Mouse (Mus musculus) liver, embryonic 14.5 days (tissue): ENCODE measurements around the gene Olfr734. TPM values are rescaled to one million over a fixed set of nuclear protein-coding genes. Genes with fewer than 3 reads are reported as not detected.

Experiments used
- ATAC-seq: fragments of 200-750 bp; cut with Nextera tagmentation; 2 replicates; pipeline ENCODE4 v1.8.0; 2017; ENCODE audit warnings: moderate number of reproducible peaks, mild to moderate bottlenecking, moderate library complexity; ENCODE audit not compliant: insufficient read depth
- DNase-seq, 3 experiments: peaks; one replicate each; pipeline ENCODE4 v3.0.0-alpha.2; 2012 to 2013; ENCODE audit warnings: low read depth in 3 of 3, low spot score in 3 of 3
- H3K27ac ChIP-seq: fragments of 300-500 bp; sonication (generic); 2 replicates; pipeline ENCODE4 v1.5.1; 2014; ENCODE audit warnings: moderate library complexity, mild to moderate bottlenecking, control low read depth, inconsistent platforms
- H3K27me3 ChIP-seq: fragments of 300-500 bp; sonication (generic); 2 replicates; pipeline ENCODE4 v1.6.1; 2014; ENCODE audit warnings: mild to moderate bottlenecking, low read length, moderate library complexity; ENCODE audit not compliant: control insufficient read depth, insufficient read depth
- H3K36me3 ChIP-seq: fragments of 300-500 bp; sonication (generic); replicated peaks from 2 replicates; pipeline ENCODE4 v1.6.1; 2014; ENCODE audit warnings: low read depth; ENCODE audit not compliant: control insufficient read depth, insufficient read depth
- H3K4me1 ChIP-seq, 2 experiments: fragments of 200-500 bp in 1 of 2; fragments of 300-500 bp in 1 of 2; sonication (generic) in 1 of 2; replicated peaks; 2 replicates each; pipeline ENCODE4 v1.6.1; 2012 to 2014; ENCODE audit warnings: antibody characterized with exemption in 1 of 2, inconsistent platforms in 1 of 2, low read length in 1 of 2; ENCODE audit not compliant: control insufficient read depth in 2 of 2, insufficient read depth in 2 of 2
- H3K4me2 ChIP-seq: fragments of 300-500 bp; sonication (generic); 2 replicates; pipeline ENCODE4 v1.6.1; 2014; ENCODE audit warnings: low read depth, mild to moderate bottlenecking, control low read depth, moderate library complexity
- H3K4me3 ChIP-seq, 2 experiments: fragments of 200-500 bp in 1 of 2; fragments of 300-500 bp in 1 of 2; sonication (generic) in 1 of 2; 2 replicates each; pipeline ENCODE4 v1.5.1; 2012 to 2014; ENCODE audit warnings: low read depth in 2 of 2, low read length in 2 of 2, mild to moderate bottlenecking in 2 of 2, control low read depth in 1 of 2, inconsistent platforms in 1 of 2, moderate library complexity in 1 of 2; ENCODE audit not compliant: insufficient read depth in 1 of 2
- H3K9ac ChIP-seq: fragments of 300-500 bp; sonication (generic); replicated peaks from 2 replicates; pipeline ENCODE4 v1.6.1; 2014; ENCODE audit warnings: mild to moderate bottlenecking, control low read depth, moderate library complexity
- H3K9me3 ChIP-seq: fragments of 300-500 bp; sonication (generic); 2 replicates; pipeline ENCODE4 v1.6.1; 2016; ENCODE audit warnings: low read length, mixed read lengths; ENCODE audit not compliant: control insufficient read depth
- CTCF ChIP-seq: IDR thresholded peaks from 2 replicates; pipeline ENCODE4 v1.5.1; 2016; ENCODE audit warnings: antibody characterized with exemption, low read depth, control low read depth
- EP300 ChIP-seq: IDR thresholded peaks from 2 replicates; pipeline ENCODE4 v1.6.1; 2016; ENCODE audit warnings: antibody characterized with exemption, low read depth
- WGBS: fragments of 180-500 bp; shearing (Covaris S2); extraction: QIAGEN DNeasy Blood & Tissue Kit; methylation state at CpG from one replicate; pipeline ENCODE4 v1.1.7; 2014; ENCODE audit not compliant: insufficient replicate concordance; 5-methylcytosine and 5-hydroxymethylcytosine counted together
- polyA plus RNA-seq, 2 experiments: library from polyadenylated mRNA; depleted of rRNA in 1 of 2; stranded (reverse) in 1 of 2; unstranded in 1 of 2; fragments of >200 nt; fragmentation: Nextera tagmentation in 1 of 2; extraction: Ambion mirVana in 1 of 2; gene quantifications; 2 replicates each; pipeline versions ENCODE4 v1.2.1 to v1.2.3; 2012 to 2014

The Olfr734 gene
- polyA plus RNA-seq, 2 experiments: not detected

- no peaks in the 10 kb centered on the region for H3K9me3 ChIP-seq
- H3K27me3 ChIP-seq: no peaks in the 10 kb centered on the region
- no peak overlapping the region for H3K27ac ChIP-seq
- ATAC-seq (no peak), DNase-seq (no peak)
- TF ChIP-seq CTCF (peak; percentile 53), EP300 (no peak)
- H3K4me1 ChIP-seq: no peaks in the 10 kb centered on the region
- no peak overlapping the region for H3K9ac ChIP-seq
- no peak overlapping the region for H3K4me3 ChIP-seq
- no peaks in the 10 kb centered on the region for H3K36me3 ChIP-seq
- H3K4me2 ChIP-seq: no peak overlapping the region
- WGBS: 26% methylated on average over 3 of the region's 3 CpGs
Measured at GRCm38 (mm10) chr14:50352438-50352837, 25.9 kb upstream of the Olfr734 start.

GRCm38 (mm10) chr14:50348796-50349195 is 22.2 kb upstream of the Olfr734 start, which contains the start of gene Olfr735:
Gene Olfr735 (minus strand): TSS chr14:50348872.
- no peak for ATAC-seq
- H3K4me3 ChIP-seq: no peak within 1 kb of the TSS
- H3K27ac ChIP-seq: no peak within 1 kb of the TSS
- no peaks in the 10 kb centered on the region for H3K9me3 ChIP-seq
- no peaks in the 10 kb centered on the region for H3K4me1 ChIP-seq
- H3K9ac ChIP-seq: no peak within 1 kb of the TSS
- no peak for DNase-seq
- TF ChIP-seq EP300 (no peak), CTCF (no peak)
- H3K27me3 ChIP-seq: no peaks in the 10 kb centered on the region
- no peak within 1 kb of the TSS for H3K4me2 ChIP-seq
- no peaks in the 10 kb centered on the region for H3K36me3 ChIP-seq
- 56% methylated on average over 2 of the region's 2 CpGs for WGBS

GRCm38 (mm10) chr14:50301422-50301821 is 25.1 kb downstream of the Olfr734 start, which contains the start of gene Olfr733:
Gene Olfr733 (minus strand): TSS chr14:50301522.
- no peak for DNase-seq
- no peak for ATAC-seq
- no peak within 1 kb of the TSS for H3K4me3 ChIP-seq

GRCm38 (mm10) chr14:50284106-50284505 is 42.5 kb downstream of the Olfr734 start, which contains the start of gene Olfr732:
Gene Olfr732 (minus strand): TSS chr14:50284206.
- no peak for TF ChIP-seq CTCF
- no peak for TF ChIP-seq EP300
- H3K36me3 ChIP-seq: no peaks in the 10 kb centered on the region
- 78% methylated on average over 1 of the region's 1 CpGs for WGBS
- no peak within 1 kb of the TSS for H3K27ac ChIP-seq
- H3K9ac ChIP-seq: no peak within 1 kb of the TSS
- H3K4me2 ChIP-seq: no peak within 1 kb of the TSS
- no peaks in the 10 kb centered on the region for H3K27me3 ChIP-seq
- H3K4me1 ChIP-seq: no peaks in the 10 kb centered on the region
- H3K9me3 ChIP-seq: no peaks in the 10 kb centered on the region
- no peak within 1 kb of the TSS for H3K4me3 ChIP-seq
- no peak for ATAC-seq
- no peak for DNase-seq

More at GRCm38 (mm10) chr14:50301422-50301821, 25.1 kb downstream of the Olfr734 start, which contains the start of gene Olfr733:
- no peak within 1 kb of the TSS for H3K9ac ChIP-seq
- TF ChIP-seq CTCF (no peak), EP300 (no peak)
- H3K27me3 ChIP-seq: no peaks in the 10 kb centered on the region
- H3K4me1 ChIP-seq: no peaks in the 10 kb centered on the region
- H3K9me3 ChIP-seq: no peaks in the 10 kb centered on the region
- no peak within 1 kb of the TSS for H3K27ac ChIP-seq
- no peaks in the 10 kb centered on the region for H3K36me3 ChIP-seq
- no peak within 1 kb of the TSS for H3K4me2 ChIP-seq

Other genes with a start within 250 kb of the Olfr734 start
- not detected in 2 replicates for gene Olfr726, start 235.8 kb downstream of the Olfr734 start, polyA plus RNA-seq (2012; rRNA removed)
- not detected in 2 replicates for gene Olfr726, start 235.8 kb downstream of the Olfr734 start, polyA plus RNA-seq (2014; fragmentation: Nextera tagmentation; extraction: Ambion mirVana)
- gene Olfr727, start 203.6 kb downstream of the Olfr734 start, polyA plus RNA-seq (2012; rRNA removed): not detected in 2 replicates
- gene Olfr727, start 203.6 kb downstream of the Olfr734 start, polyA plus RNA-seq (2014; fragmentation: Nextera tagmentation; extraction: Ambion mirVana): not detected in 2 replicates
- not detected in 2 replicates for gene Olfr728, start 184.1 kb downstream of the Olfr734 start, polyA plus RNA-seq (2012; rRNA removed)
- gene Olfr728, start 184.1 kb downstream of the Olfr734 start, polyA plus RNA-seq (2014; fragmentation: Nextera tagmentation; extraction: Ambion mirVana): not detected in 2 replicates
- not detected in 2 replicates for gene Olfr729, start 173.9 kb downstream of the Olfr734 start, polyA plus RNA-seq (2012; rRNA removed)
- gene Olfr729, start 173.9 kb downstream of the Olfr734 start, polyA plus RNA-seq (2014; fragmentation: Nextera tagmentation; extraction: Ambion mirVana): not detected in 2 replicates
- not detected in 2 replicates for gene Olfr730, start 138.6 kb downstream of the Olfr734 start, polyA plus RNA-seq (2012; rRNA removed)
- gene Olfr730, start 138.6 kb downstream of the Olfr734 start, polyA plus RNA-seq (2014; fragmentation: Nextera tagmentation; extraction: Ambion mirVana): not detected in 2 replicates
- gene Olfr731, start 84.9 kb downstream of the Olfr734 start, polyA plus RNA-seq (2012; rRNA removed): not detected in 2 replicates
- not detected in 2 replicates for gene Olfr731, start 84.9 kb downstream of the Olfr734 start, polyA plus RNA-seq (2014; fragmentation: Nextera tagmentation; extraction: Ambion mirVana)
- not detected in 2 replicates for gene Olfr732, start 42.6 kb downstream of the Olfr734 start, polyA plus RNA-seq (2012; rRNA removed)
- not detected in 2 replicates for gene Olfr732, start 42.6 kb downstream of the Olfr734 start, polyA plus RNA-seq (2014; fragmentation: Nextera tagmentation; extraction: Ambion mirVana)
- not detected in 2 replicates for gene Olfr733, start 25.2 kb downstream of the Olfr734 start, polyA plus RNA-seq (2012; rRNA removed)
- not detected in 2 replicates for gene Olfr733, start 25.2 kb downstream of the Olfr734 start, polyA plus RNA-seq (2014; fragmentation: Nextera tagmentation; extraction: Ambion mirVana)
- not detected in 2 replicates for gene Olfr735, start 22.1 kb upstream of the Olfr734 start, polyA plus RNA-seq (2012; rRNA removed)
- not detected in 2 replicates for gene Olfr735, start 22.1 kb upstream of the Olfr734 start, polyA plus RNA-seq (2014; fragmentation: Nextera tagmentation; extraction: Ambion mirVana)
- 0.04 TPM in 2 replicates for gene Tlr11, start 31.2 kb upstream of the Olfr734 start, polyA plus RNA-seq (2012; rRNA removed)
- 0.05 TPM in 1 of 2 replicates, not detected in the other for gene Tlr11, start 31.2 kb upstream of the Olfr734 start, polyA plus RNA-seq (2014; fragmentation: Nextera tagmentation; extraction: Ambion mirVana)
- not detected in 2 replicates for gene Olfr736, start 54.4 kb upstream of the Olfr734 start, polyA plus RNA-seq (2012; rRNA removed)
- gene Olfr736, start 54.4 kb upstream of the Olfr734 start, polyA plus RNA-seq (2014; fragmentation: Nextera tagmentation; extraction: Ambion mirVana): not detected in 2 replicates
- not detected in 2 replicates for gene Olfr738, start 80.8 kb upstream of the Olfr734 start, polyA plus RNA-seq (2012; rRNA removed)
- gene Olfr738, start 80.8 kb upstream of the Olfr734 start, polyA plus RNA-seq (2014; fragmentation: Nextera tagmentation; extraction: Ambion mirVana): not detected in 2 replicates
- gene Olfr739, start 91.9 kb upstream of the Olfr734 start, polyA plus RNA-seq (2012; rRNA removed): not detected in 2 replicates
- gene Olfr739, start 91.9 kb upstream of the Olfr734 start, polyA plus RNA-seq (2014; fragmentation: Nextera tagmentation; extraction: Ambion mirVana): not detected in 2 replicates
- not detected in 2 replicates for gene Olfr740, start 118.8 kb upstream of the Olfr734 start, polyA plus RNA-seq (2012; rRNA removed)
- not detected in 2 replicates for gene Olfr740, start 118.8 kb upstream of the Olfr734 start, polyA plus RNA-seq (2014; fragmentation: Nextera tagmentation; extraction: Ambion mirVana)
- not detected in 2 replicates for gene Olfr741, start 146.0 kb upstream of the Olfr734 start, polyA plus RNA-seq (2012; rRNA removed)
- gene Olfr741, start 146.0 kb upstream of the Olfr734 start, polyA plus RNA-seq (2014; fragmentation: Nextera tagmentation; extraction: Ambion mirVana): not detected in 2 replicates
- not detected in 2 replicates for gene Olfr742, start 176.8 kb upstream of the Olfr734 start, polyA plus RNA-seq (2012; rRNA removed)
- gene Olfr742, start 176.8 kb upstream of the Olfr734 start, polyA plus RNA-seq (2014; fragmentation: Nextera tagmentation; extraction: Ambion mirVana): not detected in 2 replicates
- not detected in 2 replicates for gene Olfr743, start 195.1 kb upstream of the Olfr734 start, polyA plus RNA-seq (2012; rRNA removed)
- not detected in 2 replicates for gene Olfr743, start 195.1 kb upstream of the Olfr734 start, polyA plus RNA-seq (2014; fragmentation: Nextera tagmentation; extraction: Ambion mirVana)